Mouse (Mus musculus): ENCODE results near the gene Prim2.

DNA sequence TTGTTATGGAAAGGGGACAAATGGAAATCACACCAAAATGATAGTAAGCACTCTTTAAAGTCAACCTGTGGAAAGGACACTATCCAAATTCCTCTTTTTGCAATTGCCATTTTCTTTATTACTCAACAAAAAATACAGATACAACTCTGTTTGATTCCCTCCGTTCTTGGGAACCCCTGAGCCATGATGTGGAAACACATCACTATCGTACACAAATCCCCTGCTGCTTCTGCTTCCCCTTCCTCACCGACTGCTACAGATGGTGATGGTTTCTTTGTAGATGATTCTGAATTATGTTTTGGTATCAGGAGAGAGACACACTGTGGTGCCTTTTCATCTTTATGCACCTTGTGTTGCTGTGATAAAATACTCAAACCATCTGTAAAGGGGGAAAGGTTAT, 210.6 kb downstream of the Prim2 start:
- TF ChIP-seq CTCF (IDR thresholded peaks at IDR 0.05; ENCODE audit: extremely low read depth, insufficient read length, insufficient replicate concordance, low read depth, low read length) (no peak), POLR2A (IDR thresholded peaks at IDR 0.05; ENCODE audit: low read depth, low read length) (no peak)

Data from small intestine, adult 2 months (tissue).